Mouse (Mus musculus) ES-E14 (cell line): ENCODE measurements around the gene Trio.

ENCODE experiments used
- CHD2 ChIP-seq: IDR thresholded peaks from 2 replicates; pipeline ENCODE4 v1.6.1; 2014; ENCODE audit warnings: mild to moderate bottlenecking, low read depth, low read length, inconsistent platforms
- HCFC1 ChIP-seq: IDR thresholded peaks from 2 replicates; pipeline ENCODE4 v1.6.1; 2012; ENCODE audit warnings: low read length, inconsistent platforms, borderline replicate concordance; ENCODE audit not compliant: insufficient read depth
- ZC3H11A ChIP-seq: IDR thresholded peaks from 2 replicates; pipeline ENCODE4 v1.6.1; 2012; ENCODE audit warnings: low read depth, mild to moderate bottlenecking, inconsistent platforms, low read length, borderline replicate concordance

GRCm38 (mm10) chr15:27859590-27859989, 166.1 kb downstream of the Trio start:
- no peak for TF ChIP-seq HCFC1
- no peak for TF ChIP-seq ZC3H11A
- TF ChIP-seq CHD2, result no peak
